ENCODE assay signal across 9 mouse cellular contexts in the genomic region with DNA sequence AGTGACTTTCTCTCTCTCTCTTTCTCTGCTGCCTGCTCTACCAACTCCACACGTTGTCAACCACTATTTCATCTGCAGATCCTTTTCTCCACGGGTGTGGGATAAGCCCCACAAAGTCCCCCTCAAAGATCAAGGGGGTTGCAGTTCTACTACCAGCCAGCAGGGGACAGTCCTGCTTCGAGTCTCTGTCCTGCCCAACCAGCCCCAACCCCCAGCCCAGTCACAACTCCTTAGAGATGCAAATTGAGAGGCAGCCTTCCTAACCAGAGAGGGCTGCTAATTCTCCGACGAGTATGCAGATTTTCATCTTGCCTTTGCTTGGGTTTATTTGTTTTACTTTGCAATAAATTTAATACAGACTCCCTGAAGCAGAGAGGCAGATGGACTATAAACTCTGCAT. TPM values are rescaled to one million over a fixed set of nuclear protein-coding genes. Genes with fewer than 3 reads are reported as not detected.
A peak's percentile ranks its signal among the peaks of the same experiment; 100 is the strongest.
DNase-seq lines count a peak whose midpoint lies in the region; ATAC-seq lines count a peak whose summit lies in the region.
"Had no signal": no experiment of that assay in that cellular context is flagged by ENCODE, and none has a peak within 500 bp of the region (broad histone marks: within the 10 kb centered on the region; RNA-seq: fewer than 3 reads in every experiment).

No protein-coding gene starts in this region.

- ATAC-seq in forebrain, embryonic 15.5 days (replicated peaks): peak; percentile 80
- peak; percentile 66 for ATAC-seq in hindbrain, embryonic 12.5 days (ENCODE audit: low FRiP score)
- no peak for ATAC-seq in erythroid progenitor cell, adult 5-6 weeks (replicated peaks; ENCODE audit: low FRiP score, poor library complexity, severe bottlenecking)

- H3K4me3 ChIP-seq in forebrain, embryonic 15.5 days: no peak overlapping the region
- no peak overlapping the region for H3K4me3 ChIP-seq in hindbrain, embryonic 12.5 days

- peak; percentile 26 for DNase-seq in MN1 (ENCODE audit: low spot score)
- DNase-seq in c-Kit-positive CD71-positive TER-119-positive erythroid progenitor cells, embryonic 14.5 days (ENCODE audit: low spot score): peak; percentile 15
- peak; percentile 63 to 69 for DNase-seq in layer of hippocampus, postnatal 36 days
- peak; percentile 82 for DNase-seq in mesoderm, embryonic 11.5 days (ENCODE audit: low read depth, low spot score)
- DNase-seq in right cerebral cortex, postnatal 25 days: peak; percentile 62

- H3K4me2 ChIP-seq in forebrain, embryonic 15.5 days (replicated peaks): 0 out of 2 replicates have a peak overlapping the region, but pooled peaks have one; percentile 8
- H3K4me2 ChIP-seq in hindbrain, embryonic 12.5 days (replicated peaks): peak overlapping the region; percentile 15; the same call in 1 of the 2 replicates

- peaks cover 54% of the 10 kb centered on the region for H3K4me1 ChIP-seq in forebrain, embryonic 15.5 days
- H3K4me1 ChIP-seq in hindbrain, embryonic 12.5 days: peaks cover 36% of the 10 kb centered on the region

- no peak overlapping the region for H3K9ac ChIP-seq in forebrain, embryonic 15.5 days (replicated peaks)
- H3K9ac ChIP-seq in hindbrain, embryonic 12.5 days: no peak overlapping the region

- no peaks in the 10 kb centered on the region for H3K9me3 ChIP-seq in forebrain, embryonic 15.5 days
- H3K9me3 ChIP-seq in hindbrain, embryonic 12.5 days (replicated peaks): no peaks in the 10 kb centered on the region
- H3K9me3 ChIP-seq: megakaryocyte, embryonic 14.5 days had no signal

- H3K27me3 ChIP-seq in forebrain, embryonic 15.5 days: no peaks in the 10 kb centered on the region
- H3K27me3 ChIP-seq in hindbrain, embryonic 12.5 days: peaks cover 6% of the 10 kb centered on the region; the same call in 1 of the 2 replicates

- WGBS in forebrain, embryonic 15.5 days: under 1% methylated on average over 5 of the region's 5 CpGs
- WGBS in hindbrain, embryonic 12.5 days: 0% methylated on average over 5 of the region's 5 CpGs

- H3K27ac ChIP-seq in forebrain, embryonic 15.5 days (replicated peaks): peak overlapping the region; percentile 72
- 0 out of 2 replicates have a peak overlapping the region, but pooled peaks have one; percentile 48 for H3K27ac ChIP-seq in hindbrain, embryonic 12.5 days

- no peaks in the 10 kb centered on the region for H3K36me3 ChIP-seq in forebrain, embryonic 15.5 days
- no peaks in the 10 kb centered on the region for H3K36me3 ChIP-seq in hindbrain, embryonic 12.5 days

RNA-seq across cellular contexts. Expression of gene Pknox2, which starts 29.9 kb away (rescaled TPM):
- polyA plus RNA-seq in forebrain, embryonic 15.5 days (2015; fragmentation: Nextera tagmentation; extraction: Ambion mirVana): 20.2 and 21.3 TPM in 2 replicates
- polyA plus RNA-seq in hindbrain, embryonic 12.5 days (2016; fragmentation: Nextera tagmentation; extraction: Ambion mirVana): 29.6 and 38.0 TPM in 2 replicates
- total RNA-seq in layer of hippocampus, postnatal 36 days (2021): 10 to 100 TPM; 32.7 to 38.3 TPM
- not detected in 2 replicates for total RNA-seq in erythroid progenitor cell, adult 5-6 weeks (2015; ENCODE audit: low replicate concordance)
- 0.13 TPM in 1 of 2 replicates, not detected in the other for total RNA-seq in erythroid progenitor cell, adult 5-6 weeks (2017; ENCODE audit: low replicate concordance)

RNA-seq across cellular contexts. Expression of gene Tmem218, which starts 30.9 kb away (rescaled TPM):
- 10.4 and 11.1 TPM in 2 replicates for polyA plus RNA-seq in forebrain, embryonic 15.5 days (2015; fragmentation: Nextera tagmentation; extraction: Ambion mirVana)
- 12.7 and 14.1 TPM in 2 replicates for polyA plus RNA-seq in hindbrain, embryonic 12.5 days (2016; fragmentation: Nextera tagmentation; extraction: Ambion mirVana)
- total RNA-seq in layer of hippocampus, postnatal 36 days (2021): 1 to 10 TPM; 8.4 to 8.8 TPM
- total RNA-seq in erythroid progenitor cell, adult 5-6 weeks (2015; ENCODE audit: low replicate concordance): 1.4 TPM in 1 of 2 replicates, not detected in the other
- 0.23 and 0.77 TPM in 2 replicates for total RNA-seq in erythroid progenitor cell, adult 5-6 weeks (2017; ENCODE audit: low replicate concordance)

Comparison
In these comparisons a context has a peak if more than half of its experiments do, and no peak if none do; other contexts are left out.
1. DNase-seq: peak in every context shown above with its lines; median percentile 82 in mesoderm, embryonic 11.5 days; 66 in layer of hippocampus, postnatal 36 days; 62 in right cerebral cortex, postnatal 25 days; 26 in MN1; 15 in c-Kit-positive CD71-positive TER-119-positive erythroid progenitor cells, embryonic 14.5 days.
2. RNA of gene Pknox2, which starts 29.9 kb away (total RNA-seq): 32.7 to 38.3 TPM in layer of hippocampus, postnatal 36 days; 0.13 TPM in erythroid progenitor cell, adult 5-6 weeks; every median in the first group is over 10 times any median in the second.